Mouse (Mus musculus): ENCODE results near the gene 4931406P16Rik.
"Not testable (repeated sequence)": the region's sequence is repeated elsewhere in the genome, so short reads cannot be mapped to it uniquely, and the experiment has no call there.

The 4931406P16Rik gene

DNA sequence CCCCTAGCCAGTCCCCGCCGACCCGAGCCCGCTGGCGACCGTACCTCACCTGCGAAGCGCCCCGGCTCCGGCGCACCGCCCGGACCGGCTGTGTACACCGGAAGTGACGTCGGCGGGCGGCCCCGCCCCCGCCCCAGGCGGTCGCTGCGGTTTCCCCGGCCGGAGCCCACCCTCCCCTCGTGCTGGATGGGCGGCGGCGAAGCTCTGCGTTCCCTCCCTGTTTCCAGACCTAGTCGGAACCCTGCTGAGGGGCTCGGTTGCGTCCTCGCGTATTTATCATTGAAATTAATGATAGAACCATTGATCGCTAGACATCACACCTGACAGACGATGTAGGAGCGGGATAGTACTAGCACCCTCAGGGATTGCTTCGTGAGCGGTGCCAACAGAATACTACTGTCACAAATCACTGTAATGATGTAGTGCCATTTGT is at the start of gene 4931406P16Rik:
Gene 4931406P16Rik (minus strand): TSS at position 109 of the 433 bp plus-strand sequence.
- DNase-seq, result peak; percentile 92

GRCm38 (mm10) chr7:34355629-34356028 is 42.3 kb upstream of the 4931406P16Rik start:
- DNase-seq, result peak; percentile 43

DNA sequence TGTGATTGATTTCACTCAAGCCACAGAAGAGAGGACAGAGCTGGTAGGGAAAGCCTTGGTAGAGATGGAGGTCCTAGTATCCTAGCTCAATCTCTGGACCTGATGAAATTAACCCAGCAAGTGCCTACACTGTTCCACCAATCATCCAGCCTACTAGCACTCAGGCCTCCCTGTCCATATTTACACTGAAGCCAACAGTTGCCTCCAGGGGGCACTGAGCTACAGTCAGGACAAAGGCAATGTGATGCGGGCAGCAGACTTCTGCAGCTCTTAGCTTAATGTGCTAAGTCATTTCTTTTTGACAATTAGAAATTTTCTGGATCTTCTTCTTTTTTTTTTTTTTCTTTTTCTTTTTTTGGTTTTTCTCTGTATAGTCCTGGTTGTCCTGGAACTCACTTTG is 38.6 kb upstream of the 4931406P16Rik start:
- DNase-seq, result peak; percentile 40

DNA sequence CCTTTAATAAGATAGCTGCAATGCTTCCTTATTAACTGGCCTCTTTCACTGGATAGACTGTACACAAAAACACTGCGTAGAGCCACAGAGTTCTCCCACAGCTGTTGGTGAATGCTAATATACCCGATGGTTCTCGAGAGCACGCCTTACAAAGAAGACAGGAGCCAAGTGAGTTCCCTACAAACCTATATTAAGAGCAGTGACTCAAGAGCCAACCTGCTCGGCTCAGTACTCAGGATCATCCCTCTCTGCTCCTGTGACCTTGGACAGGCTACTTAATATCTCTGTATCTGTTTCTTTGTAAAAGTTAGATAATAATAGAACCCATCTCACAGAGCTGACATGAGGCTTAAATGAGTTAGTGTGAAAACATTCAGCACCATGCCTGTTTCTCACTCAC is 36.8 kb upstream of the 4931406P16Rik start:
- DNase-seq, result no peak

DNA sequence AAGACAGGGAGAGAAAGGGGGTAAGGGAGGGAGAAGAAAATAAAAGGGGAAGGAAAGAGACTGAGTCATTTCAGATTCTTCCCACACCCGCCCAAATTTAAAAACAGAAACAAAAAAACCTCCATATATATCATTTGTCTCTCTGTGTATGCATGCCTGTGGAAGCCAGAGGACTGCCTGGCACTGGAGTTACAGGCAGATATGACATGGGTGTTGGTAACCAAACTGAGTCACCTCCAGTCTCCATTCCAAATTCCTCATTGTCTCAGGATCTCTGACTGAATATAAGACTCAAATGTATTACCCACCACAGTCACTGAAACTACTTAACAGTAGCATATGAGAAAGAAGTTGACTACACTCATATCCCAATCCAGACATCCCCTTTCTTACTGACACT is 34.7 kb upstream of the 4931406P16Rik start:
- no peak for DNase-seq

- no peak for DNase-seq
Observed at GRCm38 (mm10) chr7:34347041-34347440, 33.7 kb upstream of the 4931406P16Rik start.

GRCm38 (mm10) chr7:34346505-34346904 is 33.2 kb upstream of the 4931406P16Rik start:
- DNase-seq, result no peak

DNA sequence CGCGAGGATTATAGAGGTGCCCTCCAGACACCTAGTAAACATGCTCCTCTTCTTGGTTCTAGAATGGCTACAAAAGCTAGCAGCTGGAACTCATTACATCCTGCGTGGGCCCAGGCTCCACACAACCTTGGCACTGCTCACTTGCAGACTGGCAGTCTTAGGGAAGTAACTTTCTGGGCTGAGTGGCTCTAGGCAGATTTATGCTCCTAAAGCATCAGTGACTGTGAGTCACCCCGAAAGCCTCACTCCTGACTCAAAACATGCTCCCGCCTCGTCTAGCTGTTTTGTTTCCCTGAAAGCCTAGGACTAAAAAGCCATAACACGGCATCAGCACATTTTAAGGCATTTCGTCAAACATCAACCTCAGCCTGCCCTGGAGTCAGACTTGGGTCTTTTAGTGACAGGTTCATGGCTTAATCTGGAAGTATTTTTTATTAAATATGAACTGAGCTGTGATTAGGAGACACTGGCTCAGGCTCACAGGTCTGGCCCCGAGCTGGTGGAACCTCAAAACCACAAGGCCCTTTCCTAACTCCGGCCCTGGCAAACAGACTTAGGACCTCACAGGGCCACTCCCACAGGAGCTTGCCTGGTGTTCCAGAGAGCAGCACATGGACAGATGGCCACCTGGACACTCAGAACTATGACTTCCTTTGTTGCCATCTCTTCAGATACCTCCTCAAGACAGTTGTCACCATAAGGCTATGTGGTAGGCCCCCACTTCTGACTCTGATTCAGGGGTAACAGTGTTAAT is 28.9 kb upstream of the 4931406P16Rik start:
- DNase-seq, result no peak

DNA sequence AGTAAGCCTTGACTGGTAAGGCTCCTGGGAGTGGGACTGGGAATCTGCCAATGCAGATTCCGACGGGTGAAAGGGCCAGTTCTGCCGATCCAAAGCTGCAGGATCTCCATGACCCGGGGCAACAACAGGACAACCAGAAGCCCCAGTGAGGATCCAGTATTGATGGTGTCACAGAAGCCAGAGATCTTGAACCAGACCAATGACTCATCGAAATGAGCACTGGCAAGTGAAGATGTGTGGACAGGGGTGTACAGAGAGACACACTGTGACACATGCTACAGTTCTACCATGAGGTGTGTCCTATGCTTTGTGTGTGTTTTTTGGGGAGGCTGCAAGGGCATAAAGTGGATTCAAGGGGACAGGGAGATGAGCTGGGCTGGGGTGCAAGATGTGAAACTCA is 27.5 kb upstream of the 4931406P16Rik start:
- no peak for DNase-seq

- no peak for DNase-seq
Observed at GRCm38 (mm10) chr7:34339164-34339489, 25.8 kb upstream of the 4931406P16Rik start.

DNA sequence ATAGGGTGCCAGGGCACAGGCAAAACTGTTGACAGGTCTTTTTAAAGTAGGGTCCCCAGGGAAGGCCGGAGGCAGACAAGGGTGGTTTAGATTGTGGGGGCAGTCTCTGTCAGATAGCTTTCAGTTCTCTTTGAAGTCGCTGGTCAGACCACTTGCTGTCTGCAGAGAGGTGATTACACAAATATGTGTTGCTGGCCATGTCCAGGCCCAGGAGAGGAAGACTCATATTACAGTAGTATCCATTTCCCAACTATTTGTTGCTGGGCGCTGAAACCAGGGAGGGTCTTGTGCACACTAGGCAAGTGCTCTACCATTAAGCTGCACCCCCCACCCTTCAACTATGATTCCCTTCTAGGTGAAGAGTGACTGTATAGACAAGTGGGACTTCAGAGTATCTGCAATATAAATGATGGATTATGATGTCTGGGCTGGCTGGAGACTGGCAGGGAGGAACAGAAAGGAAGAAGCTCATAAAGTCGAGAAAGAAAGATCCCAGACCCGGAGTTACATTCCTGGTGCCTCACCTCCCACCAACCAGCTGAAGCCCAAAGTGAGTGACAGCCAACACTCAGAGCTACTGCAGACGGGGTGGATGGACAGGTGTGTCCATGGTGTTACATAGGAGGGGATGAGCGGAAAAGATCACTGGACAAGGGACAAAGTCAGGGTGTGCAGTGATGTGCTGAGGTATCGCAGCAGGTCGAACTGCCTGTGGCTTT is 25.3 kb upstream of the 4931406P16Rik start:
- no peak for DNase-seq

GRCm38 (mm10) chr7:34337268-34337667 is 23.9 kb upstream of the 4931406P16Rik start:
- DNase-seq, result no peak

DNA sequence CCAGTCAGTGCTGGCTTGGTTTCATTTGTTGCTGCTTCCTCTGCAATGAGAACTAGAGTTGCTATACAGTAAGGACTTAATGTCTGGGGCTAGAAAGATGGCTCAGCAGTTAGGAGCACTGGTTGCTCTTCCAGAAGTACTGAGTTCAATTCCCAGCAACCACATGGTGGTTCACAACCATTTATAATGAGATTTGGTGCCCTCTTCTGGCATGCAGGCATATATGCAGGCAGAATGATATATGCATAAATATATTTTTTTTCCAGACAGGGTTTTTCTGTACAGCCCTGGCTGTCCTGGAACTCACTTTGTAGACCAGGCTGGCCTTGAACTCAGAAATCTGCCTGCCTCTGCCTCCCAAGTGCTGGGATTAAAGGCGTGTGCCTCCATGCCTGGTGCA is 23.2 kb upstream of the 4931406P16Rik start:
- DNase-seq, result not testable (repeated sequence)

GRCm38 (mm10) chr7:34327493-34327892 is 14.1 kb upstream of the 4931406P16Rik start:
- no peak for DNase-seq

DNA sequence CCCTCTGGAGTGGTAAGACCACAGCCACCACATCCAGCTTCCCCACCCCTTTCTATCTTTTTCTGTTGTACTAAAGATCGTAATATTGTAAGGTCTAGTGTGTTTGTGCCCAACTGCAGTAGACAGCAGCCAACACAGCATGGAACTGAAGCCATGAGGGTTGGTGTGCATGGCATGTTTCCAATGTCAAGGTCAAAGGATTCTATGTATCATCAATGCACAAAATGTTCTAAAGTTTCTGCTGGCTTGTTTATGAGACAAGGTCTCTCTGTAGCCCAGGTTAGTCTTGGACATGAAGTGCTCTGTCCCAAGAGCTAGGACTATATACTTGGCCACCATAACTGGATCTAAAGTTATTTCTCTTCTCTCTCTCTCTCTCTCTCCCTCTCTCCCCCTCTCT is 11.5 kb upstream of the 4931406P16Rik start:
- DNase-seq, result no peak

- no peak for DNase-seq
Observed at GRCm38 (mm10) chr7:34324005-34324404, 10.7 kb upstream of the 4931406P16Rik start.

- no peak for DNase-seq
Observed at GRCm38 (mm10) chr7:34323351-34323750, 10.0 kb upstream of the 4931406P16Rik start.

DNA sequence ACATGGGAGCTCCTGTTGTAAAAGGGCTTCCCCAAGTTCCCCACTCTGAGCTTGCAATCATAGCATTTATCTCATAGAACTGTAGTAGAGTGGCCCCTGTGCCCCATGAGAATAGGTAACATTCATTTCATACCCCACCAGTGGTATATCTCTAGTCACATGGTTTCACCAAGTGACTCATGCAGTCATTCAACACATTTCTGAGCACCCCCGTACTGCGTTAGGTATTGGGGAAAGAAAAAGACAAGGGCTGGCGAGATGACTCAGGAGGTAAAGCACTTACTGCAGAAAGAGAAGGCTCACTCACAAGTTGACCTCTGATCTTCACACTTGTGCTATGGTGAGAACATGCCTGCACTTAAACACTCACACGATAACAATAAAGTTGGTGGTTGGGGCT is 8.6 kb upstream of the 4931406P16Rik start:
- DNase-seq, result no peak

- DNase-seq, result no peak
Observed at GRCm38 (mm10) chr7:34321119-34321518, 7.8 kb upstream of the 4931406P16Rik start.

DNA sequence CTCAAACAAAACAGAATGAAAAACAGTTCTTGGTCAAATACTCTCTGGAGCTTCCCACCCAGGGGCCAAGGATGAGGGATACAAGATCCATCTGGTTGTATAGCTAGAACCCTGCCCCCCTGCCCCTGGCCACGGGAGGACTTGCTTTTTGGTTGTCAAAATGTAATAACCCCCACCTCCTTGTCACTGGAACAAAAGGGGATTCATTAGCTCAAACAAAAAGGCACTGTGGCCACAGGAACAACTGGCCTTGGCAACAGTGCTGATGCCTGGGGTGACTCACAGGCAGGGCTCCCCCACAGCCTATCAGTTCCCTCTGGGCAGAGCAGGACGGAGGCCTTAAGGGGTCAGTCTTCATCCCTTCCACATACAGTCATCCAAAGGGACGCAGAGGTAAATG is 6.6 kb upstream of the 4931406P16Rik start:
- DNase-seq, result peak; percentile 43

- DNase-seq, result peak; percentile 67
Observed at GRCm38 (mm10) chr7:34319123-34319522, 5.8 kb upstream of the 4931406P16Rik start.

DNA sequence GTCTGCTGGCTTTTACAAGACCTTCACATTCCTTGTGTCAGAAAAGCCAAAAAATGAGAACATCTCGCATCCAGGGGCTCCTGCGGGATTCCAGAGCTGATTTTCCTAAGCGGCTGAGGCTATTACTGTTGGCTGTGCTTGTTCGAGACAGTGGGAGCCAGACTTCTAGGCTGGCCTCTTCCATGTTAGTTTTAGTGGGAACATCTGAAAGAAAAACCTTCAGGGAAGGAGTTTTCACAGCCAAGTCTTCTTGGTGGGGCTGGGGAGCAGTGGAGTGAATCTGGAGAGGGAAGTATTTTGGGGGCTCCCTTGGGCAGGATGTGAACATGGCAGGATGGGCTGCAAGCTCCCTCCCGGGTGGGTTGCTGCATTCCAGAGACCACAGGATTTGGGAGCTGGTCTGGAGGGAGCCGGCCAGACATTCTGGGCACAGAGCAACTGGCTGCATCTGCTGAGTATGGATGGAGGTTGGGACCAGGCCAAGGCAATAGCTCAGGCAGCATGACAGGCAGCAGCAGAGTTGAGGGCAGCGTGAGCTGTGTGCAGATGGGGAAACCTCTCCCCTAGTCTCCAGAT is 4.6 kb upstream of the 4931406P16Rik start:
- DNase-seq, result peak; percentile 76

DNA sequence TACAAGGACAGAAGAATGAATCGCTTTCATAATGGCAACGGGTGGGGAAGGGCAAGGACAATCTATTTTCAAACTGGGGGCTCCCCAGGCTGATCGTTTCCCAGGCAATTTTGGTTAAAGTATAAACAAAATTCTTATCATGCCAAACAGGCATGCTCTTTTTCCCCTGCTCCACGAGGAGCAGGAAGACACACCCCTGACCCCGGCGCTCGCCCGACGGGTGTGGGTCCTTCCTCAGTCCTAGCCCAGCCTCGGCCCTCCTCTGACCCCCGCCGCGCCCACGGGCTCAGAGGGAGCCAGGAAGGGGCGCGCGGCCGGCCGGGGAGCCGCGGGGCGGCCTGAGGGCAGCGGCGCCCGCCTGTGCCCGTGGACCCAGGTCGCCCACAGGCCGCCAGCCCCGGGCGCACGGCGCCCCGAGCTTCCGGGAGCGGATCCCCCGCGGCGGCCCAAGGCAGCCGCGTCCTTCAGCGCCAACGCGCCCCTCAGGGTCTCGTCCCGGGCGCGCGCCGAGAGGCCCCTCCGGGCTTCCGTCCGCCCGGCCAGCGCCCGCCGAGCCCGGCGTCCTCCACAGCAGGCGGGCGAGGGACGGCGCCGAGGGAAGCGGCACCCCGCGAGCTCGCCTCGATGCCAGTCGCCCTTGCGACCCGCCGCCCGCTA is 437 bp downstream of the 4931406P16Rik start:
- peak; percentile 90 for DNase-seq

Data from lung, postnatal 10 days (tissue).